Mouse (Mus musculus) heart, adult 2 months (tissue): ENCODE data around the gene Hes2. TPM values are rescaled to one million over a fixed set of nuclear protein-coding genes. Genes with fewer than 3 reads are reported as not detected.

Source experiments
- DNase-seq, 2 experiments: peaks; one replicate each; pipeline ENCODE4 v3.0.0; 2021
- H3K27ac ChIP-seq: fragments of 200-600 bp; 2 replicates; pipeline ENCODE4 v1.8.1; 2022
- H3K27me3 ChIP-seq: fragments of 200-500 bp; 2 replicates; pipeline ENCODE4 v1.6.1; 2012; ENCODE audit warnings: mild to moderate bottlenecking, low read length, inconsistent platforms, mixed read lengths; ENCODE audit not compliant: control insufficient read depth, insufficient read depth
- H3K36me3 ChIP-seq: fragments of 200-500 bp; 2 replicates; pipeline ENCODE4 v1.6.1; 2012; ENCODE audit warnings: low read length, inconsistent platforms; ENCODE audit not compliant: control insufficient read depth, insufficient read depth
- H3K4me1 ChIP-seq: fragments of 200-500 bp; 2 replicates; pipeline ENCODE4 v1.6.1; 2011; ENCODE audit warnings: low read length; ENCODE audit not compliant: control insufficient read depth, insufficient read depth
- H3K4me3 ChIP-seq: fragments of 200-600 bp; 2 replicates; pipeline ENCODE4 v1.8.1; 2022
- H3K79me2 ChIP-seq: fragments of 200-500 bp; replicated peaks from 2 replicates; pipeline ENCODE4 v1.6.1; 2012; ENCODE audit warnings: mild to moderate bottlenecking, inconsistent platforms, low read length, moderate library complexity, mixed read lengths; ENCODE audit not compliant: control insufficient read depth, insufficient read depth
- H3K9ac ChIP-seq: fragments of 200-500 bp; 2 replicates; pipeline ENCODE4 v1.6.1; 2012; ENCODE audit warnings: low read depth, mild to moderate bottlenecking, control low read depth, inconsistent platforms, low read length, mixed read lengths
- CTCF ChIP-seq: fragments of 200-600 bp; IDR thresholded peaks from 2 replicates; pipeline ENCODE4 v1.8.1; 2022; ENCODE audit warnings: antibody characterized with exemption, mild to moderate bottlenecking, moderate library complexity
- EP300 ChIP-seq: fragments of 200-500 bp; IDR thresholded peaks from 2 replicates; pipeline ENCODE4 v1.6.1; 2011; ENCODE audit warnings: low read depth, low read length, control low read depth; ENCODE audit not compliant: insufficient read depth
- POLR2A ChIP-seq: fragments of 200-500 bp; IDR thresholded peaks from 2 replicates; pipeline ENCODE4 v1.6.1; 2011; ENCODE audit warnings: mild to moderate bottlenecking, low read depth, low read length, control low read depth; ENCODE audit not compliant: insufficient read depth
- WGBS: fragments of 180-500 bp; shearing (Covaris S2); methylation state at CpG from one replicate; pipeline ENCODE4 v1.1.7; 2018; 5-methylcytosine and 5-hydroxymethylcytosine counted together
- intact Hi-C: fragments of 180-260 bp; cut with DNase I; formaldehyde crosslinking; loops from one replicate; pipeline ENCODE4 v1.15.1; 2025
- long read RNA-seq: library from polyadenylated mRNA; stranded (forward); transcript quantifications from one replicate; pipeline ENCODE4 v2.0.0, GENCODE M21; 2021
- polyA plus RNA-seq: library from polyadenylated mRNA; depleted of rRNA; stranded (reverse); fragments of >200 nt; gene quantifications from 2 replicates; pipeline ENCODE4 v1.2.3, GENCODE M21; 2012; rRNA removed
- total RNA-seq, 2 experiments: library from RNA; stranded (reverse); gene quantifications; 2 replicates each; pipeline ENCODE4 v1.2.3; 2021

The Hes2 gene
- total RNA-seq (not detected), polyA plus RNA-seq (not detected in 2 replicates)
- long read RNA-seq = 0 reads

GRCm38 (mm10) chr4:152158585-152159284 is at the start of gene Hes2:
Gene Hes2, plus strand, starts transcription at chr4:152158867.
- intact Hi-C loops = no loop called here
- H3K27me3 ChIP-seq = peaks cover 15% of the 10 kb centered on the region
- no peak within 1 kb of the TSS for H3K27ac ChIP-seq
- no peaks in the 10 kb centered on the region for H3K36me3 ChIP-seq
- H3K79me2 ChIP-seq = no peaks in the 10 kb centered on the region
- WGBS = 4% methylated on average over 35 of the region's 35 CpGs
- no peaks in the 10 kb centered on the region for H3K4me1 ChIP-seq
- no peak for TF ChIP-seq CTCF
- no peak for TF ChIP-seq EP300
- TF ChIP-seq POLR2A = no peak
- H3K4me3 ChIP-seq = peak within 1 kb of the TSS; percentile 34
- H3K9ac ChIP-seq = peak within 1 kb of the TSS; percentile 6; the same call in 1 of the 2 replicates
- peak; percentile 43 for DNase-seq

DNA sequence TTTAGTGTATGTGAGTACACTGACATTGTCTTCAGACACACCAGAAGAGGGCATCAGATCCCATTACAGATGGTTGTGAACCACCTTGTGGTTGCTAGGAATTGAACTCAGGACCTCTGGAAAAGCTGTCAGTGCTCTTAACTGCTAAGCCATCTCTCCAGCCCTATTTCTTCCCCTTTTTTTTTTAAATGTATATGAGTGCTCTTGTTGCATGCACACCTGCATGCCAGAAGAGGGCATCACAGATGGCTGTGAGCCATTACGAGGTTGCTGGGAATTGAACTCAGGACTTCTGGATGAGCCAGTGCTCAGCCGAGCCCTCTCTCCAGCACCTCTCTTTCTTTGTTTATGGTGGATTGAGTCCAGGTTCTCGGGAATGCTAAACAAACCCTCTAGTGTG is 49.2 kb upstream of the Hes2 start:
- no peak overlapping the region for H3K9ac ChIP-seq
- H3K36me3 ChIP-seq = no peaks in the 10 kb centered on the region
- H3K79me2 ChIP-seq = no peaks in the 10 kb centered on the region
- DNase-seq = no peak
- H3K4me3 ChIP-seq = no peak overlapping the region
- TF ChIP-seq EP300 (no peak), POLR2A (no peak), CTCF (peak; percentile 28; the same call in 1 of the 2 replicates)
- no peaks in the 10 kb centered on the region for H3K27me3 ChIP-seq
- H3K4me1 ChIP-seq = no peaks in the 10 kb centered on the region
- H3K27ac ChIP-seq = no peak overlapping the region
- 69% methylated on average over 3 of the region's 3 CpGs for WGBS
- intact Hi-C loops = no loop called here

DNA sequence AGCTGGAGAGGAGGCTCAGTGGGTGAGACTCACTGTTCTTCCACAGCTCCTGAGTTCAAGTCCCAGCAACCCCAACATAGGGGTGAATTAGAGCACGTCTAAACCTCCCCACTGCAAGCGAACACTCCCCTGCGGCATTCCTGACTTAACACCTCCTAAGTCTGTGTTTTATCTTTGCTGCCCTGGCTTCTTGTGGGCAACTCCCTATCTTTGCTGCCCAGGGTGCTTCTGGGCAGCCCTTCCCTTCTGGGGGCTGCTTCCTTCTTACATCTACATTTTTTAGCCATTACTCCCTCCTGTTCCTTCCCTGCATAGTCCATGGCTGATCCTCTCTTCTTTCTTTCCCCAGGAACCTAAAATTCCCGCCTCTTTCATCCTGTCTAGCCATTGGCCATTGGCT is 48.0 kb upstream of the Hes2 start:
- WGBS = 82% methylated on average over 4 of the region's 4 CpGs
- Histone ChIP-seq H3K27me3 (no peaks in the 10 kb centered on the region; the same call in 1 of the 2 replicates), H3K27ac (no peak overlapping the region), H3K4me1 (peaks cover 3% of the 10 kb centered on the region), H3K4me3 (no peak overlapping the region), H3K36me3 (peaks cover 2% of the 10 kb centered on the region; the same call in 1 of the 2 replicates), H3K79me2 (no peaks in the 10 kb centered on the region), H3K9ac (no peak overlapping the region)
- TF ChIP-seq CTCF (no peak), POLR2A (no peak), EP300 (no peak)
- intact Hi-C loops = no loop called here
- DNase-seq = no peak

GRCm38 (mm10) chr4:152112329-152112728 is 46.3 kb upstream of the Hes2 start:
- no peak overlapping the region for H3K4me3 ChIP-seq
- no peak for DNase-seq
- H3K27me3 ChIP-seq = peaks cover 2% of the 10 kb centered on the region
- no peaks in the 10 kb centered on the region for H3K79me2 ChIP-seq
- H3K4me1 ChIP-seq = peaks cover 3% of the 10 kb centered on the region
- H3K27ac ChIP-seq = no peak overlapping the region
- peaks cover 2% of the 10 kb centered on the region; the same call in 1 of the 2 replicates for H3K36me3 ChIP-seq
- intact Hi-C loops = no loop called here
- no peak overlapping the region for H3K9ac ChIP-seq
- no peak for TF ChIP-seq CTCF
- TF ChIP-seq EP300 = no peak
- TF ChIP-seq POLR2A = no peak
- WGBS = 90% methylated on average over 9 of the region's 9 CpGs

- Histone ChIP-seq H3K4me1 (peaks cover 3% of the 10 kb centered on the region), H3K27ac (no peak overlapping the region), H3K9ac (no peak overlapping the region), H3K4me3 (no peak overlapping the region), H3K27me3 (peaks cover 2% of the 10 kb centered on the region), H3K79me2 (no peaks in the 10 kb centered on the region), H3K36me3 (peaks cover 2% of the 10 kb centered on the region; the same call in 1 of the 2 replicates)
- 83% methylated on average over 16 of the region's 16 CpGs for WGBS
- TF ChIP-seq POLR2A (no peak), CTCF (0 out of 2 replicates have a peak, but pooled peaks have one; percentile 2)
- intact Hi-C loops = no loop called here
- DNase-seq = no peak
Observed at GRCm38 (mm10) chr4:152114080-152114479, 44.6 kb upstream of the Hes2 start.

DNA sequence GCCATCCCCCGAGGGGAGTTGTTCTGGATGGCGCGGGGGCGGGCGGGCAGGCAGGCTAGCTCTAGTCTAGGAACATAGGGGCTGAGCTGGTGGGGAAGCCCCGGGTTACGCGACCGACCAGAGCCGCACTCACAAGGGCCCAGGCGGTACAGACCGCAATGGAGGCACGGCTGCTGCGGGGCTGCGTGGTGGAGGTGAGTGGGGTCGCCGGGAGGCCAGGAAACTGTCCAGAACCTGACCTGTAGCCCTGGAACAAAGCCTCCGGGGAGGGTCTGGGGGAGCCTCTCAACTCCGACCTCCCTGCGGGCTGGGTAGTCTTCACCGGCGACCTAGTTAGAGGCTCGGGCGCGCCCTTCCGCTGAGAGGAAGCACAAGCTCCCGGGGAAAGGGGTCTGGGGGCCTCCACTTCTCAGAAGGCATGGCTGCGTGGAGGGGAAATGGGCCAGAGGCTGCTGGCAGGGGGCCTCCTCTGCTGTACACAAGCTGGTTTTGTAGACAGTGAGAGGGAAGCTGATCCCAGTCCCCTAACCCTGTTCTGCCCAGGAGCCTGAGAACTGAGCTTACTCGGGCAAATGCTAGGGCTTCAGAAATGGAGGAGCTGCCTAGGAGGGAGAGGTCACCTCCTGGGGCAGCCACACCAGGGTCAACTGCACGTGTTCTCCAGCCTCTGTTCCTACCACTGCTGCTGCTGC is 42.6 kb upstream of the Hes2 start, which contains the start of gene Tnfrsf25:
TSS of gene Tnfrsf25 (plus strand) at position 14 of the 692 bp plus-strand sequence.
- WGBS = 22% methylated on average over 30 of the region's 30 CpGs
- H3K9ac ChIP-seq = peak within 1 kb of the TSS; percentile 57
- peaks cover 2% of the 10 kb centered on the region; the same call in 1 of the 2 replicates for H3K36me3 ChIP-seq
- peaks cover 6% of the 10 kb centered on the region for H3K4me1 ChIP-seq
- TF ChIP-seq POLR2A (no peak), EP300 (no peak), CTCF (no peak)
- intact Hi-C loops = no loop called here
- H3K27me3 ChIP-seq = peaks cover 5% of the 10 kb centered on the region
- no peak for DNase-seq
- no peak within 1 kb of the TSS for H3K4me3 ChIP-seq
- H3K27ac ChIP-seq = peak within 1 kb of the TSS; percentile 16; the same call in 1 of the 2 replicates
- H3K79me2 ChIP-seq = no peaks in the 10 kb centered on the region
